Mouse (Mus musculus): ENCODE results near the gene Krt16. TPM values are rescaled to one million over a fixed set of nuclear protein-coding genes. Genes with fewer than 3 reads are reported as not detected.
"Not testable (repeated sequence)": the region's sequence is repeated elsewhere in the genome, so short reads cannot be mapped to it uniquely, and the experiment has no call there.

Gene Krt16
- polyA plus RNA-seq, 1 experiment from 2014 or later, result not detected

GRCm38 (mm10) chr11:100261235-100261605 lies 12.5 kb upstream of the Krt16 start:
- no peaks in the 10 kb centered on the region for H3K4me1 ChIP-seq (ENCODE audit: control insufficient read depth, insufficient read depth, low read length)
- 86% methylated on average over 9 of the region's 9 CpGs for WGBS
- H3K27me3 ChIP-seq (replicated peaks; ENCODE audit: control insufficient read depth, insufficient read depth, low read length), result no peaks in the 10 kb centered on the region
- H3K36me3 ChIP-seq (ENCODE audit: control insufficient read depth, insufficient read depth, low read length), result no peaks in the 10 kb centered on the region
- no peak overlapping the region for H3K27ac ChIP-seq (ENCODE audit: low read length)
- no peak overlapping the region for H3K4me2 ChIP-seq (ENCODE audit: low read depth, low read length)
- no peak overlapping the region for H3K4me3 ChIP-seq (ENCODE audit: low read length)
- H3K9me3 ChIP-seq (ENCODE audit: control insufficient read depth, low read length), result no peaks in the 10 kb centered on the region
- ATAC-seq, result no peak
- H3K9ac ChIP-seq (ENCODE audit: low read depth, low read length), result no peak overlapping the region

- ATAC-seq, result no peak
- Histone ChIP-seq H3K9ac (ENCODE audit: low read depth, low read length) (no peak within 1 kb of the TSS), H3K4me3 (ENCODE audit: low read length) (no peak within 1 kb of the TSS), H3K9me3 (ENCODE audit: control insufficient read depth, low read length) (no peaks in the 10 kb centered on the region), H3K4me1 (ENCODE audit: control insufficient read depth, insufficient read depth, low read length) (no peaks in the 10 kb centered on the region), H3K36me3 (ENCODE audit: control insufficient read depth, insufficient read depth, low read length) (no peaks in the 10 kb centered on the region), H3K27ac (ENCODE audit: low read length) (no peak within 1 kb of the TSS), H3K27me3 (replicated peaks; ENCODE audit: control insufficient read depth, insufficient read depth, low read length) (no peaks in the 10 kb centered on the region), H3K4me2 (ENCODE audit: low read depth, low read length) (no peak within 1 kb of the TSS)
- 81% methylated on average over 21 of the region's 21 CpGs for WGBS
These were observed 12.0 kb upstream of the Krt16 start, which contains the start of gene Krt17 for GRCm38 (mm10) chr11:100260514-100261234. Gene Krt17, minus strand, starts transcription at chr11:100261029.

GRCm38 (mm10) chr11:100259079-100259478 lies 10.4 kb upstream of the Krt16 start:
- 91% methylated on average over 9 of the region's 9 CpGs for whole genome bisulfite sequencing
- Histone ChIP-seq H3K4me2 (ENCODE audit: low read depth, low read length) (no peak overlapping the region), H3K27ac (ENCODE audit: low read length) (no peak overlapping the region), H3K4me1 (ENCODE audit: control insufficient read depth, insufficient read depth, low read length) (no peaks in the 10 kb centered on the region), H3K36me3 (ENCODE audit: control insufficient read depth, insufficient read depth, low read length) (no peaks in the 10 kb centered on the region), H3K27me3 (replicated peaks; ENCODE audit: control insufficient read depth, insufficient read depth, low read length) (no peaks in the 10 kb centered on the region), H3K9ac (ENCODE audit: low read depth, low read length) (no peak overlapping the region), H3K9me3 (ENCODE audit: control insufficient read depth, low read length) (no peaks in the 10 kb centered on the region), H3K4me3 (ENCODE audit: low read length) (no peak overlapping the region)
- ATAC-seq, result no peak

- H3K36me3 ChIP-seq (ENCODE audit: control insufficient read depth, insufficient read depth, low read length), result no peaks in the 10 kb centered on the region
- H3K27me3 ChIP-seq (replicated peaks; ENCODE audit: control insufficient read depth, insufficient read depth, low read length), result no peaks in the 10 kb centered on the region
- H3K9me3 ChIP-seq (ENCODE audit: control insufficient read depth, low read length), result no peaks in the 10 kb centered on the region
- no peak overlapping the region for H3K9ac ChIP-seq (ENCODE audit: low read depth, low read length)
- no peak overlapping the region for H3K4me3 ChIP-seq (ENCODE audit: low read length)
- no peak for ATAC-seq
- no peak overlapping the region for H3K27ac ChIP-seq (ENCODE audit: low read length)
- WGBS, result 94% methylated on average over 1 of the region's 1 CpGs
- H3K4me1 ChIP-seq (ENCODE audit: control insufficient read depth, insufficient read depth, low read length), result no peaks in the 10 kb centered on the region
- no peak overlapping the region for H3K4me2 ChIP-seq (ENCODE audit: low read depth, low read length)
These were observed 9.3 kb upstream of the Krt16 start for GRCm38 (mm10) chr11:100257967-100258366.

- Histone ChIP-seq H3K4me1 (ENCODE audit: control insufficient read depth, insufficient read depth, low read length) (no peaks in the 10 kb centered on the region), H3K36me3 (ENCODE audit: control insufficient read depth, insufficient read depth, low read length) (no peaks in the 10 kb centered on the region), H3K9me3 (ENCODE audit: control insufficient read depth, low read length) (no peaks in the 10 kb centered on the region), H3K27ac (ENCODE audit: low read length) (no peak overlapping the region), H3K4me3 (ENCODE audit: low read length) (no peak overlapping the region), H3K9ac (ENCODE audit: low read depth, low read length) (no peak overlapping the region), H3K27me3 (replicated peaks; ENCODE audit: control insufficient read depth, insufficient read depth, low read length) (no peaks in the 10 kb centered on the region), H3K4me2 (ENCODE audit: low read depth, low read length) (no peak overlapping the region)
- WGBS, result 96% methylated on average over 6 of the region's 6 CpGs
- no peak for ATAC-seq
These were observed 6.8 kb upstream of the Krt16 start for GRCm38 (mm10) chr11:100255514-100255913.

- H3K4me2 ChIP-seq (ENCODE audit: low read depth, low read length), result no peak overlapping the region
- H3K9ac ChIP-seq (ENCODE audit: low read depth, low read length), result no peak overlapping the region
- no peak for ATAC-seq
- no peaks in the 10 kb centered on the region for H3K36me3 ChIP-seq (ENCODE audit: control insufficient read depth, insufficient read depth, low read length)
- H3K27ac ChIP-seq (ENCODE audit: low read length), result no peak overlapping the region
- 54% methylated on average over 5 of the region's 5 CpGs for WGBS
- H3K9me3 ChIP-seq (ENCODE audit: control insufficient read depth, low read length), result no peaks in the 10 kb centered on the region
- no peaks in the 10 kb centered on the region for H3K27me3 ChIP-seq (replicated peaks; ENCODE audit: control insufficient read depth, insufficient read depth, low read length)
- no peak overlapping the region for H3K4me3 ChIP-seq (ENCODE audit: low read length)
- no peaks in the 10 kb centered on the region for H3K4me1 ChIP-seq (ENCODE audit: control insufficient read depth, insufficient read depth, low read length)
These were observed 5.8 kb upstream of the Krt16 start for GRCm38 (mm10) chr11:100254360-100255090.

GRCm38 (mm10) chr11:100246471-100246870 lies 2.2 kb downstream of the Krt16 start:
- H3K9me3 ChIP-seq (ENCODE audit: control insufficient read depth, low read length); H3K9ac ChIP-seq (ENCODE audit: low read depth, low read length); H3K27ac ChIP-seq (ENCODE audit: low read length); H3K4me1 ChIP-seq (ENCODE audit: control insufficient read depth, insufficient read depth, low read length); ATAC-seq; H3K4me3 ChIP-seq (ENCODE audit: low read length); H3K27me3 ChIP-seq (replicated peaks; ENCODE audit: control insufficient read depth, insufficient read depth, low read length); H3K4me2 ChIP-seq (ENCODE audit: low read depth, low read length); H3K36me3 ChIP-seq (ENCODE audit: control insufficient read depth, insufficient read depth, low read length): not testable (repeated sequence)
- WGBS, result 68% methylated on average over 7 of the region's 7 CpGs

GRCm38 (mm10) chr11:100240272-100240671 lies 8.4 kb downstream of the Krt16 start:
- not testable (repeated sequence) for H3K27me3 ChIP-seq (replicated peaks; ENCODE audit: control insufficient read depth, insufficient read depth, low read length); H3K4me1 ChIP-seq (ENCODE audit: control insufficient read depth, insufficient read depth, low read length); H3K9me3 ChIP-seq (ENCODE audit: control insufficient read depth, low read length); H3K9ac ChIP-seq (ENCODE audit: low read depth, low read length); H3K27ac ChIP-seq (ENCODE audit: low read length); ATAC-seq; H3K4me2 ChIP-seq (ENCODE audit: low read depth, low read length); H3K4me3 ChIP-seq (ENCODE audit: low read length); H3K36me3 ChIP-seq (ENCODE audit: control insufficient read depth, insufficient read depth, low read length)
- 91% methylated on average over 4 of the region's 4 CpGs for WGBS

GRCm38 (mm10) chr11:100221741-100222140 lies 27.0 kb downstream of the Krt16 start:
- no peaks in the 10 kb centered on the region for H3K4me1 ChIP-seq (ENCODE audit: control insufficient read depth, insufficient read depth, low read length)
- H3K4me2 ChIP-seq (ENCODE audit: low read depth, low read length), result no peak overlapping the region
- H3K9ac ChIP-seq (ENCODE audit: low read depth, low read length), result no peak overlapping the region

More at GRCm38 (mm10) chr11:100221741-100222140, 27.0 kb downstream of the Krt16 start:
- no peak for ATAC-seq
- WGBS, result 49% methylated on average over 8 of the region's 8 CpGs
- Histone ChIP-seq H3K9me3 (ENCODE audit: control insufficient read depth, low read length) (no peaks in the 10 kb centered on the region), H3K36me3 (ENCODE audit: control insufficient read depth, insufficient read depth, low read length) (no peaks in the 10 kb centered on the region), H3K27ac (ENCODE audit: low read length) (no peak overlapping the region), H3K4me3 (ENCODE audit: low read length) (no peak overlapping the region), H3K27me3 (replicated peaks; ENCODE audit: control insufficient read depth, insufficient read depth, low read length) (no peaks in the 10 kb centered on the region)

Measured in intestine, embryonic 16.5 days (tissue).